Mouse (Mus musculus): ENCODE measurements around the gene Hcfc1. TPM values are rescaled to one million over a fixed set of nuclear protein-coding genes. Genes with fewer than 3 reads are reported as not detected.

The Hcfc1 gene
- total and polyA plus RNA-seq, 3 experiments: 26.3 to 37.9 (median 37.0) TPM

- Histone ChIP-seq H3K27ac (no peak overlapping the region), H3K4me1 (ENCODE audit: control insufficient read depth, insufficient read depth, low read length) (peaks cover 4% of the 10 kb centered on the region), H3K27me3 (ENCODE audit: control insufficient read depth, insufficient read depth, low read length) (no peaks in the 10 kb centered on the region), H3K4me3 (no peak overlapping the region), H3K79me2 (replicated peaks; ENCODE audit: control insufficient read depth, insufficient read depth, low read length) (no peaks in the 10 kb centered on the region), H3K36me3 (ENCODE audit: control insufficient read depth, insufficient read depth, low read length) (no peaks in the 10 kb centered on the region), H3K9ac (ENCODE audit: low read depth, low read length) (no peak overlapping the region)
- WGBS: 85% methylated on average over 1 of the region's 1 CpGs
- intact Hi-C loops (cut with DNase I): loop anchor here (5.0 kb wide), 6 partner anchors 53 to 443 kb away; partner anchors contain the start of genes Fam3a, Idh3g, Ikbkg and Irak1
- TF ChIP-seq EP300 (IDR thresholded peaks at IDR 0.05; ENCODE audit: insufficient read depth, low read depth, low read length) (no peak), CTCF (IDR thresholded peaks at IDR 0.05) (no peak), POLR2A (IDR thresholded peaks at IDR 0.05; ENCODE audit: insufficient read depth, low read depth, low read length) (no peak)
- DNase-seq: no peak
Observed at GRCm38 (mm10) chrX:73969167-73969566, 3.0 kb upstream of the Hcfc1 start.

GRCm38 (mm10) chrX:73967177-73968075 is 1.3 kb upstream of the Hcfc1 start:
- 14% methylated on average over 60 of the region's 60 CpGs for WGBS
- H3K9ac ChIP-seq (ENCODE audit: low read depth, low read length): peak overlapping the region; percentile 65
- no peaks in the 10 kb centered on the region for H3K27me3 ChIP-seq (ENCODE audit: control insufficient read depth, insufficient read depth, low read length)
- peak overlapping the region; percentile 98 for H3K27ac ChIP-seq
- intact Hi-C loops (cut with DNase I): loop anchor here (2.0 to 5.0 kb wide), 7 partner anchors 55 to 445 kb away; partner anchors contain the start of genes Fam3a, Idh3g, Ikbkg and Irak1
- no peak for TF ChIP-seq CTCF (IDR thresholded peaks at IDR 0.05)
- peak; percentile 62; the same call in 1 of the 2 replicates for TF ChIP-seq POLR2A (IDR thresholded peaks at IDR 0.05; ENCODE audit: insufficient read depth, low read depth, low read length)
- 0 out of 2 replicates have a peak, but pooled peaks have one; percentile 42 for TF ChIP-seq EP300 (IDR thresholded peaks at IDR 0.05; ENCODE audit: insufficient read depth, low read depth, low read length)
- no peaks in the 10 kb centered on the region for H3K79me2 ChIP-seq (replicated peaks; ENCODE audit: control insufficient read depth, insufficient read depth, low read length)
- H3K36me3 ChIP-seq (ENCODE audit: control insufficient read depth, insufficient read depth, low read length): peaks cover 5% of the 10 kb centered on the region; the same call in 1 of the 2 replicates
- peak overlapping the region; percentile 62 for H3K4me3 ChIP-seq
- peaks cover 7% of the 10 kb centered on the region for H3K4me1 ChIP-seq (ENCODE audit: control insufficient read depth, insufficient read depth, low read length)
- DNase-seq: peak; percentile 86 to 93

GRCm38 (mm10) chrX:73965307-73965706 is 850 bp downstream of the Hcfc1 start:
- no peaks in the 10 kb centered on the region for H3K27me3 ChIP-seq (ENCODE audit: control insufficient read depth, insufficient read depth, low read length)
- WGBS: 18% methylated on average over 20 of the region's 20 CpGs
- H3K79me2 ChIP-seq (replicated peaks; ENCODE audit: control insufficient read depth, insufficient read depth, low read length): no peaks in the 10 kb centered on the region
- H3K27ac ChIP-seq: peak overlapping the region; percentile 98
- peak in 1 of 2 experiments; percentile 57 for DNase-seq
- peaks cover 8% of the 10 kb centered on the region; the same call in 1 of the 2 replicates for H3K36me3 ChIP-seq (ENCODE audit: control insufficient read depth, insufficient read depth, low read length)
- peak overlapping the region; percentile 62 for H3K4me3 ChIP-seq
- TF ChIP-seq CTCF (IDR thresholded peaks at IDR 0.05) (no peak), POLR2A (IDR thresholded peaks at IDR 0.05; ENCODE audit: insufficient read depth, low read depth, low read length) (no peak), EP300 (IDR thresholded peaks at IDR 0.05; ENCODE audit: insufficient read depth, low read depth, low read length) (no peak)
- H3K4me1 ChIP-seq (ENCODE audit: control insufficient read depth, insufficient read depth, low read length): peaks cover 8% of the 10 kb centered on the region
- peak overlapping the region; percentile 44 for H3K9ac ChIP-seq (ENCODE audit: low read depth, low read length)
- intact Hi-C loops (cut with DNase I): loop anchor here (5.0 kb wide), 6 partner anchors 57 to 447 kb away; partner anchors contain the start of genes Fam3a, Idh3g, Ikbkg and Irak1

- Histone ChIP-seq H3K9ac (ENCODE audit: low read depth, low read length) (no peak overlapping the region; the same call in 1 of the 2 replicates), H3K4me1 (ENCODE audit: control insufficient read depth, insufficient read depth, low read length) (peaks cover 8% of the 10 kb centered on the region), H3K36me3 (ENCODE audit: control insufficient read depth, insufficient read depth, low read length) (peaks cover 8% of the 10 kb centered on the region; the same call in 1 of the 2 replicates), H3K27me3 (ENCODE audit: control insufficient read depth, insufficient read depth, low read length) (no peaks in the 10 kb centered on the region), H3K27ac (no peak overlapping the region), H3K4me3 (peak overlapping the region; percentile 12; the same call in 1 of the 2 replicates), H3K79me2 (replicated peaks; ENCODE audit: control insufficient read depth, insufficient read depth, low read length) (no peaks in the 10 kb centered on the region)
- TF ChIP-seq POLR2A (IDR thresholded peaks at IDR 0.05; ENCODE audit: insufficient read depth, low read depth, low read length): no peak
- TF ChIP-seq EP300 (IDR thresholded peaks at IDR 0.05; ENCODE audit: insufficient read depth, low read depth, low read length): no peak
- no peak for TF ChIP-seq CTCF (IDR thresholded peaks at IDR 0.05)
- 18% methylated on average over 3 of the region's 3 CpGs for WGBS
- intact Hi-C loops (cut with DNase I): no loop called here
- peak in 1 of 2 experiments; percentile 36 for DNase-seq
Observed at GRCm38 (mm10) chrX:73964363-73964762, 1.8 kb downstream of the Hcfc1 start.

GRCm38 (mm10) chrX:73954988-73955387 is 11.2 kb downstream of the Hcfc1 start:
- Histone ChIP-seq H3K27ac (no peak overlapping the region), H3K36me3 (ENCODE audit: control insufficient read depth, insufficient read depth, low read length) (no peaks in the 10 kb centered on the region), H3K4me1 (ENCODE audit: control insufficient read depth, insufficient read depth, low read length) (no peaks in the 10 kb centered on the region), H3K79me2 (replicated peaks; ENCODE audit: control insufficient read depth, insufficient read depth, low read length) (no peaks in the 10 kb centered on the region), H3K27me3 (ENCODE audit: control insufficient read depth, insufficient read depth, low read length) (no peaks in the 10 kb centered on the region), H3K9ac (ENCODE audit: low read depth, low read length) (no peak overlapping the region), H3K4me3 (no peak overlapping the region)
- 80% methylated on average over 6 of the region's 6 CpGs for WGBS
- no peak for DNase-seq
- intact Hi-C loops (cut with DNase I): loop anchor here (10.0 kb wide), 1 partner anchor 240 kb away; the partner anchor contains the start of genes Abcd1 and Bcap31
- no peak for TF ChIP-seq CTCF (IDR thresholded peaks at IDR 0.05)
- TF ChIP-seq POLR2A (IDR thresholded peaks at IDR 0.05; ENCODE audit: insufficient read depth, low read depth, low read length): no peak
- TF ChIP-seq EP300 (IDR thresholded peaks at IDR 0.05; ENCODE audit: insufficient read depth, low read depth, low read length): no peak
